Mouse (Mus musculus) forebrain, embryonic 13.5 days (tissue): Measurements from ENCODE around the gene Slc25a20. TPM values are rescaled to one million over a fixed set of nuclear protein-coding genes. Genes with fewer than 3 reads are reported as not detected.

ENCODE experiments used
- ATAC-seq: fragments of 200-750 bp; cut with Nextera tagmentation; 2 replicates; pipeline ENCODE4 v1.8.0; 2017
- H3K27ac ChIP-seq: fragments of 300-500 bp; sonication (generic); 2 replicates; pipeline ENCODE4 v1.5.1; 2015; ENCODE audit warnings: inconsistent platforms, mild to moderate bottlenecking, moderate library complexity
- H3K27me3 ChIP-seq: fragments of 300-500 bp; sonication (generic); 2 replicates; pipeline ENCODE4 v1.6.1; 2015; ENCODE audit warnings: mild to moderate bottlenecking, inconsistent platforms
- H3K36me3 ChIP-seq: fragments of 300-500 bp; sonication (generic); 2 replicates; pipeline ENCODE4 v1.6.1; 2015; ENCODE audit warnings: mild to moderate bottlenecking, inconsistent platforms; ENCODE audit not compliant: poor library complexity, severe bottlenecking
- H3K4me1 ChIP-seq: fragments of 300-500 bp; sonication (generic); 2 replicates; pipeline ENCODE4 v1.6.1; 2015; ENCODE audit warnings: inconsistent platforms
- H3K4me2 ChIP-seq: fragments of 300-500 bp; sonication (generic); 2 replicates; pipeline ENCODE4 v1.6.1; 2015; ENCODE audit warnings: inconsistent platforms, mild to moderate bottlenecking, moderate library complexity
- H3K4me3 ChIP-seq: fragments of 300-500 bp; sonication (generic); 2 replicates; pipeline ENCODE4 v1.5.1; 2015; ENCODE audit warnings: mild to moderate bottlenecking, inconsistent platforms
- H3K9ac ChIP-seq: fragments of 300-500 bp; sonication (generic); 2 replicates; pipeline ENCODE4 v1.6.1; 2015; ENCODE audit warnings: mild to moderate bottlenecking, inconsistent platforms
- H3K9me3 ChIP-seq: fragments of 300-500 bp; sonication (generic); replicated peaks from 2 replicates; pipeline ENCODE4 v1.6.1; 2016; ENCODE audit warnings: inconsistent platforms
- WGBS: fragments of 180-500 bp; shearing (Covaris S2); methylation state at CpG from one replicate; pipeline ENCODE4 v1.1.7; 2015; 5-methylcytosine and 5-hydroxymethylcytosine counted together
- polyA plus RNA-seq: library from polyadenylated mRNA; unstranded; fragments of >200 nt; fragmentation: Nextera tagmentation; extraction: Ambion mirVana; gene quantifications from 2 replicates; pipeline ENCODE4 v1.2.1, GENCODE M21; 2015

Slc25a20 gene
- 39.0 and 41.3 TPM in 2 replicates for polyA plus RNA-seq

DNA sequence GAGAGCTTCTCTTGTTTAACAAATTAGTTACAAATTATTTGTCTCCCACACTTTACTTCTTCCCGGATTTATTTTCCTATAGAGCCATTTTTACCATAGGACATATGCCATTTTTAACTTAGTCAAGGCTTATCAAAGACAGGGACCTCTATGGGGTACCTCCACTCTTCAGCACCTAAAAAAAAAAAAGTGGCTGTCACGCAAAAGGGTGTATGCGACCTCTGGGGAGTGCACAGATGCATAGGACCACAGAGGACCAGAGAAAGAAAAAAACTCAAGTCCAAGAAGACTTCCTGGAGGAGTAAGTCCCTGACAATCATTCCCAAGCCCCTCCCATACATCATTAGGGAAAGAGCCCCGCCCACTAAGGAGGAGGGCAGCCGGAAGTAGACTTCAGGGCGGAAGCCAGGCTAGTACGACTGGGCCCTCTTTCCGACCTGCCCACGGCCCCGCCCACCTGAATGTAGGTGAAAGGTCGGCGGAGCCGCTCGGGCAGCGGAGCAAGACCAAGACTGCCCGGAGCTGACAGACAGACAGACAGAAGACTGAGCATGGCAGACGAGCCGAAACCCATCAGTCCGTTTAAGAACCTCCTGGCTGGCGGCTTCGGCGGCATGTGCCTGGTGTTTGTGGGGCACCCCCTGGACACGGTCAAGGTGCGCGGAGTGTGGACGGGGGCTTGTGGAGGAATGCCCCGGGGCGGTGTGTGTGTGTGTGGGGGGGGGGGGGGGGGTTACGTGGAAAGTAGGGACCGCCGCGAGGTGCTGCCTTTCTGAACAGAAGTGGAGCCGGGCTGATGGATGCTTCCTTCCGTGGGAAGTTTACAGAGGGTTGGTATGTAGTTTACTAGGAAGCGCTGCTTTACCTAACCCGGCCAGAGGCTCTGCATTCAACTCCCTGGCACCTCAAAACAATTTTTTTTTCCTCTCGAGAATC, at the start of gene Slc25a20:
TSS of gene Slc25a20 (plus strand) at position 412 of the 936 bp plus-strand sequence.
- no peaks in the 10 kb centered on the region for H3K36me3 ChIP-seq
- peaks cover 8% of the 10 kb centered on the region for H3K4me1 ChIP-seq
- H3K4me3 ChIP-seq, result peak within 1 kb of the TSS; percentile 70
- no peaks in the 10 kb centered on the region for H3K9me3 ChIP-seq
- WGBS, result 3% methylated on average over 36 of the region's 37 CpGs
- H3K9ac ChIP-seq, result peak within 1 kb of the TSS; percentile 69
- ATAC-seq, result peak; percentile 89
- peak within 1 kb of the TSS; percentile 74 for H3K4me2 ChIP-seq
- no peak within 1 kb of the TSS; the same call in 1 of the 2 replicates for H3K27ac ChIP-seq
- H3K27me3 ChIP-seq, result no peaks in the 10 kb centered on the region

DNA sequence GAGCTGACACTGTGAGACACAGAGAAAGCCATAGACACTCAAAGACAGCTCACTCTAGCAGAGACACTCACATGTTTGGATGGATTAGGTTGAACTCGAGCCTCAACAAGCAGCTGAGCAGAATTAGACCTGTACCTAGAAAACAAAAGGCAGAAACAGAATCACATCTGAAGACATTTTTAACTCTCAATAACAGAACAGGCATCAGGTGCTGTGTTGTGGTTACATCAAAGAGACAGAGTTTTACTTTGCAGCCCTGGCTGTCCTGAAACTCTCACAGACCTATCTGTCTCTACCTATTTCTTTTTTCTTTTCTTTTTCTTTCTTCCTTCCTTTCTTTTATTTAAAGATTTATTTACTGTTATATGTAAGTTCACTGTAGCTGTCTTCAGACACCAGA, 44.6 kb upstream of the Slc25a20 start:
- Histone ChIP-seq H3K9me3 (no peaks in the 10 kb centered on the region), H3K27ac (no peak overlapping the region), H3K4me1 (no peaks in the 10 kb centered on the region), H3K27me3 (no peaks in the 10 kb centered on the region), H3K36me3 (peaks cover 53% of the 10 kb centered on the region), H3K4me2 (no peak overlapping the region), H3K9ac (no peak overlapping the region), H3K4me3 (no peak overlapping the region)
- WGBS, result 85% methylated on average over 1 of the region's 1 CpGs
- no peak for ATAC-seq

DNA sequence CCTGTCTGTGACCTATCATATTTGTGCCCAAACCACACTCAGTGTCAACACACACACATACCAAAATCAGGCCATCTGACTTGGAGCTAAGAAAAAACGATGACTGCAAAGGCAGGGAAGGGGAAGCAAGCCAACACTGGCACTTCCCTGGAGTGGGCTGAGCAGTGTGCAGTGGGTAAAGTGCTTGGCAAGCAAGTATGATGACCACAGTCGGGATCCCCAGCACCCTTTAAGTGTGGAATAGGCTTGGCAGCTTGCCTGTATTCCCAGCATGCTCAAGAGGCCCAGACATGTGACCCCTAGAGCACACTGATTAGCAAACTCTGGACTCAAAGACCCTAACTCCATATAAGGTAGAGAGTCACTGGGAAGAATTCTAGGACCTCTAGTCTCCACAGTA, 35.4 kb upstream of the Slc25a20 start:
- Histone ChIP-seq H3K4me3 (no peak overlapping the region), H3K4me2 (no peak overlapping the region), H3K36me3 (peaks cover 24% of the 10 kb centered on the region), H3K9me3 (no peaks in the 10 kb centered on the region), H3K27ac (no peak overlapping the region), H3K4me1 (no peaks in the 10 kb centered on the region), H3K9ac (no peak overlapping the region), H3K27me3 (no peaks in the 10 kb centered on the region)
- ATAC-seq, result no peak
- WGBS, result 85% methylated on average over 2 of the region's 2 CpGs

DNA sequence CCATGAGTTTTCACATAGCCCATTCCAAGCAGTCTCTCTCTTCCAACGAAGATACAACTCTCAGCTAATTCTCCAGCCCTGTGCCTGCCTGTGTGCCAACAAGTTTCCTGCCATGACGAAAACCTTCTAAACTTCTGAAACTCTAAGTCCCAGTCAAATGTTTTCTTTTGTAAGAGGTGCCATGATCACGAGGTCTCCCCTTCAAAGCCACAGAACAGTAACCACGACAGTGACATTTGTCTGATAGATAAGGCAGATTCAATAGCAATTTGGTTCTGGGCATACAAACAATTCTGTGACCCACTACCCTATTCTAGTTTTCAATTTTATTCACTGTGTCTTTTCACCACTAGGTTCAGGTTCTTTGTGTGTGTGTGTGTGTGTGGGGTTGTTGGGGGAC, 33.7 kb upstream of the Slc25a20 start:
- H3K4me1 ChIP-seq, result no peaks in the 10 kb centered on the region
- H3K36me3 ChIP-seq, result peaks cover 24% of the 10 kb centered on the region
- no peak overlapping the region for H3K9ac ChIP-seq
- H3K27me3 ChIP-seq, result no peaks in the 10 kb centered on the region
- ATAC-seq, result no peak
- no peak overlapping the region for H3K4me3 ChIP-seq
- no peak overlapping the region for H3K27ac ChIP-seq
- WGBS, result 82% methylated on average over 4 of the region's 4 CpGs
- H3K4me2 ChIP-seq, result no peak overlapping the region
- H3K9me3 ChIP-seq, result no peaks in the 10 kb centered on the region

DNA sequence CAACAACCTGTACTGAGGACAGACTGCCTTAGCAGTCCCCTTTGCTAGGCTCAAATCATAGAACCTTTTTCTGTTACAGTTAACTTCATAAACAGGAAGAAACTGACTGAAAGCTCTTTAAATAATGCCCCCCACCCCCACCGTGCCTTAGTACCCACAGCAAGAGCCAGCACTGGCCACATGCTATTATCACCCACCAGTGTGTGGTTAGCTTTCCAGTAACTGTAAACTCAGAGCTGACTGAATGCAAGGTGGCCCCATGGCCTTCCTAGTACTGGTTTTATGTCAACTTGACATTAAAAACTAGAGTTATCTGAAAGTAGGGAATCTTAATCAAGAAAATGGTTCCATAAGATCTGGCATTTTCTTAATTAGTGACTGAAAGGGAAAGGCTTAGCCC, 31.2 kb upstream of the Slc25a20 start:
- no peak for ATAC-seq
- H3K4me1 ChIP-seq, result no peaks in the 10 kb centered on the region
- H3K27ac ChIP-seq, result no peak overlapping the region
- H3K4me2 ChIP-seq, result no peak overlapping the region
- no peak overlapping the region for H3K4me3 ChIP-seq
- no peak overlapping the region for H3K9ac ChIP-seq
- peaks cover 22% of the 10 kb centered on the region for H3K36me3 ChIP-seq
- H3K27me3 ChIP-seq, result no peaks in the 10 kb centered on the region
- WGBS, result 93% methylated on average over 1 of the region's 1 CpGs
- H3K9me3 ChIP-seq, result no peaks in the 10 kb centered on the region

DNA sequence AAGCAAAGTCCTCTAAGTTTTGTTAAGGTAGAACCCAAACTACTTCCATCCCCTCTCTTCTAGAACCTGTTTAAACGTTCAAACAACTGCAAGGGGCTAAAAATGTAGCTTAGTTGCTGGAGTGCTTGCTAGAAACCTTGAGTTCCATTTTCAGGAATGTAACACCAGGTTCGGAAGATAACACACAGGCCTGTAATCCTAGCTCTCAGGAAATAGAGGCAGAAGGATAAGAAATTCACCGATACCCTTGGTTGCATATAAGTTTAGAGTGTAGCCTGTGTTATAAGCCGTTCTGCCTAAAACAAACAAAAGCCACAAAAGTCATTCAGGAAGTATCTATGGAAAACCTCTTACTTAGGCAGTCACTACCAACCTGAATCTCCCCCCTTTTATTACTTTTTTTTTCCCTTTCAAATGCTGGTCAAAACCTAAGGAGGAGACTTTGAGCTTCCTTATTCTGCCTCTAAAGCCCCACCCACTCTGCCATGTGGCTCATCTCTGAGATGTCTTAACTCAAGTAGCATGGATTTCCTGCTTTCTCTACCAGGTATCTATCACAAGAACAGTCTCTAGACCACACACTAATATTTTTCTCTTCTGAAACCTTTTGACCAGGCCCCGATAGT, 30.1 kb upstream of the Slc25a20 start:
- Histone ChIP-seq H3K9ac (no peak overlapping the region), H3K4me2 (no peak overlapping the region), H3K9me3 (no peaks in the 10 kb centered on the region), H3K4me1 (no peaks in the 10 kb centered on the region), H3K27ac (no peak overlapping the region), H3K27me3 (no peaks in the 10 kb centered on the region), H3K4me3 (no peak overlapping the region), H3K36me3 (peaks cover 21% of the 10 kb centered on the region; the same call in 1 of the 2 replicates)
- 91% methylated on average over 5 of the region's 5 CpGs for WGBS
- ATAC-seq, result no peak

DNA sequence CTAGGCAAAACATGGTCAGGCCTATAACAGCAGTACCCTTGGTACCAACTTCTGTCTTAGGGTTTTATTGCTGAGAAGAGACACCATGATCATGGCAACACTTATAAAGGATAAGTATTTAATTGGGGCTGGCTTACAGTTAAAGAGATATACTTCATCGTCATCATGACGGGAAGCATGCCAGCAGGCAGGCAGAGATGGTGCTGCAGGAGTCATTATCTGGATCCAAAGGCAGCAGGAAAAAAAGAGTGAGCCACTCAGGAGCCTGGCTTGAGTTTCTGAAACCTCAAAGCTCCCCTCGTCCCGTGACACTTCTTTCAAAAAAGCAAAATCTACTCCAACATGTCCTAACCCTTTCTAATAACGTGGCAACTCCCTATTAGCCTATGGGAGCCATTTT, 29.5 kb upstream of the Slc25a20 start:
- 90% methylated on average over 5 of the region's 5 CpGs for WGBS
- Histone ChIP-seq H3K4me2 (no peak overlapping the region), H3K36me3 (peaks cover 20% of the 10 kb centered on the region; the same call in 1 of the 2 replicates), H3K27me3 (no peaks in the 10 kb centered on the region), H3K9ac (no peak overlapping the region), H3K4me3 (no peak overlapping the region), H3K9me3 (no peaks in the 10 kb centered on the region), H3K4me1 (no peaks in the 10 kb centered on the region), H3K27ac (no peak overlapping the region)
- no peak for ATAC-seq

DNA sequence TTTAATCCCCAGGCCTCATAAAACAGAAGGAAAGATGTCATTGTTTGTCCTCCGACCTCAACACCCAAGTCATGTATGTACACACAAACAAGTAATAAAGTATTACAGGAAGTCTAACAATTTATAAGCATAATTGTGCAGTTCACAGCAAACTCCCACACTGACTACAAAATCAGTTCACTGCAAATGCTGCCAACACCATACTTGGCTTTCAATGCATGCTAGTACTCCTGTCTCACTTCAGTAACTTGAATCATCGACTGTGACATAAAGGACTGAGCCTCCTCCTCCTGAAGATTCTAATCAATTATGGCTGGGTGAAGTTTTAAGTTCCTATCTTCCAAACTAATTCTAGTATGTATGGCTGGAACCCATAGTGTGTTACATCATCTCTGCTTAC, 28.0 kb upstream of the Slc25a20 start:
- H3K4me2 ChIP-seq, result no peak overlapping the region
- WGBS, result 73% methylated on average over 2 of the region's 2 CpGs
- H3K27ac ChIP-seq, result no peak overlapping the region
- no peaks in the 10 kb centered on the region for H3K27me3 ChIP-seq
- no peak overlapping the region for H3K4me3 ChIP-seq
- no peaks in the 10 kb centered on the region for H3K9me3 ChIP-seq
- no peaks in the 10 kb centered on the region for H3K4me1 ChIP-seq
- H3K36me3 ChIP-seq, result 0 out of 2 replicates have a peak, but pooled peaks cover 20% of the 10 kb centered on the region
- H3K9ac ChIP-seq, result no peak overlapping the region
- no peak for ATAC-seq

DNA sequence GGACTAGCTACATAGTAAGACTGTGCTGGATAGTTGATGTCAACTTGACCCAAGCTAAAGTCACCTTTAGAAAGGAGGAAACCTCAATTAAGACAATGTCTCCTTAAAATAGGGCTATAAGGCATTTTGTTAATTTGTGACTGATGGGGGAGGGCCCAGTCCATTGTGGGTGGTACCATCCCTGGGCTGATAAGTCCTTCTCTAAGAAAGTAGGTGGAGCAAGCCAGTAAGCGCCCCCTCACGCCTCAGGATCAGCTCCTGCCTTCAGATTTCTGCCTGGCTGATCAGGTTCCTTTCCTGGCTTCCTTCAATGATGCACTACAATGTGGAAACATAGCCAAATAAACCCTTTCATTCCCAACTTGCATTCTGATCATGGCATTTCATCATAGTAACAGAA, 26.5 kb upstream of the Slc25a20 start:
- H3K36me3 ChIP-seq, result peaks cover 17% of the 10 kb centered on the region; the same call in 1 of the 2 replicates
- ATAC-seq, result no peak
- H3K4me2 ChIP-seq, result no peak overlapping the region
- no peaks in the 10 kb centered on the region for H3K4me1 ChIP-seq
- H3K9ac ChIP-seq, result no peak overlapping the region
- 75% methylated on average over 2 of the region's 2 CpGs for WGBS
- no peaks in the 10 kb centered on the region for H3K27me3 ChIP-seq
- H3K9me3 ChIP-seq, result no peaks in the 10 kb centered on the region
- no peak overlapping the region for H3K27ac ChIP-seq
- H3K4me3 ChIP-seq, result no peak overlapping the region

DNA sequence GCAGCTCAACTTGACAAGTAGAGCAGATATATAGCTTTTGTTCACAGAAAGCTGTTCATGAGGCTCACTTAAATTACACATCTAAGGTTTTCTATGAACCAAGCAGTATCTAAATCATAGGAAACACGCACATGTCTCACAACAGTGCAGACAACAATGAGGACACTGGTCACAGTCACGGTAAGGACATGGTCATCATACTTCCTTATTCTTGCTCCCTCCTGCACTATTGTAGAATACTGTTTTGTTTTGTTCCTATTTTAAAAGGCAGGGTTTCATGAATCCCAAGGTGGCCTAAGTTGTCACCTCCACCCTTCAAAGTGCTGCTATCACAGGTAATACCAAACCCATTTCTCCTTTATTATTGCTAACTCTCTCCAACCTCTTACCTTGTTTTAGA, 22.1 kb upstream of the Slc25a20 start:
- Histone ChIP-seq H3K4me1 (no peaks in the 10 kb centered on the region), H3K27ac (no peak overlapping the region), H3K36me3 (peaks cover 43% of the 10 kb centered on the region), H3K4me2 (no peak overlapping the region), H3K9ac (no peak overlapping the region), H3K27me3 (no peaks in the 10 kb centered on the region), H3K9me3 (no peaks in the 10 kb centered on the region), H3K4me3 (no peak overlapping the region)
- no peak for ATAC-seq
- WGBS, result 95% methylated on average over 2 of the region's 2 CpGs

DNA sequence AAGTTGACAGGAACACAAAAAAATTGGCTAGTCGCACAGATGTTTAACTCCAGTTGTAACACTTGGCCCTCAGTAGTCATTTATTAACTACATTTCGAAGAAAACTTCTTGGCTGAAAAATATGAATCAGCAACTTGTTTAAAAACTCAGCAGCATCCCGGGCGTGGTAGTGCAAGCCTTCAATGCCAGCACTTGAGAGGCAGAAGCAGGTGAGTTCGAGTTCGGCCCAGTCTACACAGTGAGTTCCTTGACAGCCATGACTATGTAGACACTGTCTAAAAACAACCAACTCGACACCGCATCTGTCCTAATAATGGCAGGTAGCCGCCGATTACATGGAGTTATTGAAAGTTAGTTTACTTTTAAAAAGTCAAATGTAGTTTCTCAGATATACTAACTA, 13.7 kb upstream of the Slc25a20 start:
- H3K4me3 ChIP-seq, result peak overlapping the region; percentile 98
- H3K4me1 ChIP-seq, result peaks cover 20% of the 10 kb centered on the region
- H3K36me3 ChIP-seq, result peaks cover 7% of the 10 kb centered on the region
- WGBS, result 45% methylated on average over 10 of the region's 10 CpGs
- no peaks in the 10 kb centered on the region for H3K27me3 ChIP-seq
- H3K4me2 ChIP-seq, result peak overlapping the region; percentile 98
- H3K27ac ChIP-seq, result peak overlapping the region; percentile 86; the same call in 1 of the 2 replicates
- ATAC-seq, result no peak
- H3K9me3 ChIP-seq, result no peaks in the 10 kb centered on the region
- peak overlapping the region; percentile 95 for H3K9ac ChIP-seq
